Mouse (Mus musculus) megakaryocyte-erythroid progenitor cell, adult 5-6 weeks (primary cell): ENCODE results near the gene Mon1b. TPM values are rescaled to one million over a fixed set of nuclear protein-coding genes. Genes with fewer than 3 reads are reported as not detected.

Experiments used
- ATAC-seq: replicated peaks from 2 replicates; pipeline ENCODE4 v1.8.0; 2016; ENCODE audit warnings: mild to moderate bottlenecking, inconsistent platforms; ENCODE audit not compliant: severe bottlenecking, poor library complexity, low FRiP score, low TSS enrichment
- total RNA-seq, 2 experiments: library from RNA; stranded (forward) in 1 of 2; stranded (reverse) in 1 of 2; fragments of 200-1000, 215-1000 nt in 1 of 2; fragments of >200 nt in 1 of 2; fragmentation: Nextera tagmentation in 1 of 2; gene quantifications; 2 replicates each; pipeline ENCODE4 v1.2.3; 2014 to 2017

Mon1b gene
- total RNA-seq (2014; fragmentation: Nextera tagmentation) = 14.2 and 17.0 TPM in 2 replicates
- 12.2 and 18.0 TPM in 2 replicates for total RNA-seq (2017)

DNA sequence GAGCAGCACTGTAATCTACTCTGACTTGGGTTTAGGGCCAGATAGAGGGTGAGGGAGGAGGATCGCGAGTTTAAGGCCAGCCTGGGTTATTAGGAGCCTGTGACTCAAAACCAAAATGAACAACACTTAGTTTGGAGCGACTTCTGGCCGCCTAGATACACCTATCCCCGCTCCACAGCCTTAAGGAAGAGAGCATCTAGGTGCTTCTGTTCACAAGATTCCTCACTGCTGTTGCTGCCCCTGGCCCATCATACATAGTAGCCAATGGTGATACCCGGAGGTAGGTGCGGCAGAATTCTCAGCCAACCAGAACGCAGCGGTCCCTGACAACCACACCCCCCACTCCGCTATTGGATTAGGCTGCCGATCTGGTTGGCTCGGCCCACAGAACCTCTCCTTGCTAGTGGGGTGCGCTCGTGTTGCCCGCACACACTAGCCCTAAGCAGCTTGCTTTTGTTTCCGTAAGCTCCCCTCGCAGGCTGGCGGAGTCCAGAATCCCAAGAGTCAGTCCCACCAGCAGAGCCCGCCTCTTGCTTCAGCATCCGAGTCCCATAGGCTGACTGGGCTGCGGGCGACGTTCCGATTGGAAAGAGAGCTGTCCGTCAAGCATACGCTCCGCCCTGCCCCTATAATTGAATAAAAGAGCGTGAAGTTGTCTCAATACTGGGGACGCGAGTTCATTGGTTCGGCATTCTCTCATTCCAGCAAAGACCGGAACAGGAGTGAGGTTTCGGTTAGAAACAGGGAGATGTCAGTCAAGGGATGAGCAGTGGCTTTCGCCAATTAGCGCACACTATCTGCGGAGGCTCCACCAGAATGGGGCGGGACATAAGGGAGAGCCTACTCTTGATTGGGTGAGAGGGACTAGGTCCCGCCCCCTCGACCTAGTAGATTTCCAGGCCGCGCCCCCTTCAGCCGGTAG is at the start of gene Mon1b:
Gene Mon1b, plus strand, starts transcription at position 918 of the 922 bp plus-strand sequence.
- ATAC-seq = peak; percentile 88

DNA sequence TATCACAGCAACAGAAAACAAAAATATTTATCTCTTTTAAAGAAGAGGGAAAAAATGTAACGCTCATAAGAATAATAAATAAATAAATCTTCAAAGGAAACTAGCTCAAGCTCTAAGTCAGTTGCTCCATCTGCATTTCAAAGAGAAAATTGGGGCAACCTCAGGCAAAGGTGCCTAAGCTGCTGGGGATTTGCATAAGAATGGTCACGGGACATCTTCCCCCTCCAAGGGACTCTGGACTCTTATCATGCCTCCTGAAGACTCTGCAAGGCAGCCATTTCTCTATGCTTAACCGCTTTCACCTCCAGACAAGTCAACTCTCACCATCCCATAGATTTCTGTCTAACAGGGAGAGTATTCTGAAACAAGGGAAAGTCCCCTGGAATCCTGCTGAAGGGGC is 37.0 kb upstream of the Mon1b start:
- no peak for ATAC-seq

DNA sequence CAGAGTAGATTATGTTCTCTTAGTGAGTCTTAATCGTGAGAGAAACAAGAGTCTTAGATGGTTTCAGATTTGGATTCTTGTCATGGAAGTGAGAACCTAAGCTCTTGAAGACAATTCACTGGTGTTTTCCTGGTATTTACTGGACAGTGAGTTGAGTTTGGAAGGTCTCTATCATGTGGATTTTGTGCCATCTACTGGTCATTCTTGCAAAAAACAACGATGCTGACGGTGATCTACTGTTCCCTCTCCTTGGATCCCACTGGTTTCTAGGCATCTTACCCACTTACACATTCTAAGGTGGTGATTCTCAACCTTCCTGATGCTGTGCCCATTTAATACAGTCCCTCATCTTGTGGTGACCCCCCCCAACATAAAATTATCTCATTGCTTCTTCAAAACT is 2.8 kb upstream of the Mon1b start:
- no peak for ATAC-seq

DNA sequence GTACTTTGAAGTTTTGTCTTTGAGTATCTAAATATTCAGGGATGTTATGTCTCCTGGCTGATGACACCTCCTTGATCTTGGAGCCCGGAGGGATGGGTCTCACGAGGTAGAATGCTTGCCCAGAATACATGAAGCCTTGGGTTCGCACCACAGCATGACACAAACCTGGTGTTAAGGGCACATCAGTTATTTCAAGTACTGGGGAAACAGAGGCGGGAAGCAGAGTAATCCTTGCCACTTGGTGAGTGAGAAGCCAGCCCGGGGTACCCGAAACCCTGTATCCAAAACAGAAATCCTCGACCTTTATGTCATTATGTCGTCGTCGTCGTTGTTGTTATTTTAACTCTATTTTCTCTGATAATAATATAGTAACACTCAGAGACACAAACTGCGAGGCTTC is 1.2 kb upstream of the Mon1b start:
- no peak for ATAC-seq

DNA sequence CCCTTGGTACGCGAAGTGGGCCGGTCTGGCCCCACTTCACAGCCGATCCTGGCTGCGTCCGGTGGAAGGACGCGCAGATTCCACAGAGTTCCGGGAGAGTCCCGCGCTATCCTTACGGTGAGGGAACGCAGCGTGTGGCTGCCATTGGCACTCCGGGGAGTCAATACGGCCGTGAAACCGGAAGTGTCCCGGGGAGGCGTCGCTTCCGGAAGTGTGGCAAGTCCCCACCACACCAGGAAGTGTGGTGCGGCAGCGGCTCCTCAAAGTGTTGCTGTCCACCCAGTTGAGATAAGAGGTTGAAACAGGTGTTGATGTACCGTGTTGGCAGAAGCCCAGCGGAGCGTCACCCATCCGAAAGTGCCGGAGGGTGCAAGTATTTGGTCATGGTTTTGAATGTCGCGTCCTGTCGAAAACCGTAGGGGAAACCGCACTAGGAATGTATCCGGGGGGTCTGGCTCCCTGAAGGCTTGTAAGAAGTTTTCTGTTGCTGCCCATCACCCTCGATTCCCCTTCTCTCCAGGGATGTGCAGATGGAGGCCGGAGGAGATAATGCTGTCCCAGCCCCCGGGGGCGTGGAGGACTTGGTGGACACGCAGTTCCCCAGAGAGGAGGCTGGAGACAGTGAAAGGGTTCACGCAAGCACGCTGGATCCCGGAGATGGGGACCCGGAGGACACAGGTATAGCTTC is 349 bp downstream of the Mon1b start:
- peak; percentile 75 for ATAC-seq

DNA sequence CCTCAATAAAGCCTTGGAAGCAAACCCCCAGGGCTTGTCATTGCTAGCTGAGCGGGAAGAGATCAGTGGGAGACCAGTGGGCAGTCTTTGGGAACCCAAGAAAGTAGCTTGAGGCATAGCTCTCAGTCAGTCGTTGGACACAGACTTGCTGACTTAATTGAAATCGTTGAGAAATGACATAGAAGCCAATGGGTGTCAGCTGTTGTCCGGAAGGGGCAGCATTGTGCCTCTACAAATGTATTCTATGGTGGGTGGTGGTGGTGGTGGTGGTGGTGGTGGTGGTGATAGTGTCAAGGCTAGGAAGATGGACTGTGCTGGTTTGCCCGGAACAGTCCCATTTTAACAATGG is 867 bp downstream of the Mon1b start:
- ATAC-seq = no peak; the same call in 1 of the 2 replicates

DNA sequence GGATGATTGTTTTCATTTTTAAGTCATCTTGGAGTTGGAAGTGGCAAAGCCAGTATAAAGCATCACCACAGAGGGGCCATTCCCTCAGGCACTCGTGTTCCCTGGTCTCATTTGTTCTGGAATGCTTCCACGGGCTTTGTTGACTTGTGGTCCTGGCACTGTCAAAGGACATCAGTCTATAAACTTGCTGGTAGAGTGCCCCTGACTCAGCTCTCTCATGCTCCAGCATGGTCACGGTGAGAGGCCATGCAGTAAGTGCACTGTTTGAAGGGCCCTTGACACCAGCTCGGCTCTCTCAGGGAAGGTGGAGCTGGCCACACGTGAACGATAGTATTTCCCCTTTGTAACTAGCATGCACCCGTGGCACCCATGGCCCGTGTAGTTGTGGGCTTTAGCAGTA is 5.0 kb downstream of the Mon1b start:
- ATAC-seq = no peak

DNA sequence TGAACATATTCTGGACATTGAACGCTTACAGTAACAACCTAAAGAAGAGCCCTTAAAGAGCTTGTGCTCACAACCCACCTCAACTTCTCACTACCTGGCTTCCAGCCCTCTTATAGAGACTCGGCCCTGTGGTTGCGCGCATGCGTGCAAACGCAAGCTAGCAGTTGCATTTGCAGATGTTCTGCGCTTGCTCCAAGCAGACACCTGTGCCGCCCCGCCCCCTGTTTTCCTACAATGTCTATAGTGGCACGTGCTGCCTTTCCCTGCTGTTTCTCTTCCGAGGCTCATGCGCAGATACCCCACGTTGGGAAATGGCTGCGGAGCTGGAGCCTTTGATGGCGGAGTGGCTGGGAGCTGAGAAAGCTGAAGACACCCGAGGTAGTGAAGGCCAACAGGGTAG is 7.5 kb downstream of the Mon1b start, which contains the start of gene Syce1l:
Gene Syce1l, plus strand, starts transcription at position 288 of the 400 bp plus-strand sequence.
- ATAC-seq = no peak

DNA sequence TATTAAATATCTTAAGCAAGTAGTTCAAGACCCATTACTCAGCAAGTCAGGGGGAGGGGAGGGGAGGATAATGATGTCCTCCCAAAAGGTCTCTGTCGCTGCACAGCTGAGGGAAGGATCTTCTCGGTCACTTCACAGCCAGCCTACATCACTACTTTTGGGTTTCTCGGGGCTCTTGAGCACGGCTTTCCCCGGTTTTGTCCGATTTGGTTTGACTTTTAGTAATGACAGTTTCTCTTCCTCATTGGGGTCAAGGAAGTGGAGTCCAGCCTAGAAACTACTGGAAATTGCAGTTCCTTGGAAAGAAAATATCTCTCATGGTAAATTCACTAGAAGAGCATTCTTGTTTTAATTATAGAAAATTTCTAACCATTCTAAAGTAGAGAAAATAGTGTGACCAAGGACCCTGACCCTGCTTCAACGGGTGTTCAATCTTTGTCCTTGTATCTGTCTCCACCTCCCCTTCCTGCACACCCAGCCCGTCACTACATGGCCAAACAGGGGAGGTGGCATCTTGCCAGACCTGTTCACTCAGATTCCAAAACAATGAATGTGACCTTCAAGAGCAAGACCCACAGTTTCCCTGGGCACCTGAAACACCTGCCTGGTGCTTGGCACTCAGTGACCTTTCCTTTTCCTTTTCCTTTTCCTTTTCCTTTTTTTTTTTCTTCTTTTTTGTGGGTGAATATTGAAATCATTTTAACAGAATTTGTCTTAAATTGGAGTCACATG is 8.3 kb downstream of the Mon1b start:
- ATAC-seq = no peak

DNA sequence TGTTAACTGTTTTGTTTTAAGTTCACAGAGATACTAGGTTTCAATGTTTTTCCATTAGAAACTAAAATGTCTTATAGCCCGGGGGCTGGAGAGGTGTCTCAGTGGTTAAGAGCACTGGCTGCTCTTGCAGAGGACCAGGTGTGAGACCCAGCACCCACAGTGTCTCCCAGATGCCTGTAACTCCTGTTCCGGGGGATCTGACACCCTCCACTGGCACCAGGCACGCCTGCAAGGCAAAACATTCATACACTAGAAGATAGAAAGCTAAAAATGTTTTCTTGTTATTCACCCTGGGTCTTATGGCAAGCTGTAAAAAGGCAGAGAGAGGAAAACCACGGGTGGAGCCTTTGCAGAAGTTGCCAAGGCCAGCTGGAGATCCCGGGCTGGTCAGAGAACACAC is 9.8 kb downstream of the Mon1b start:
- ATAC-seq = no peak

DNA sequence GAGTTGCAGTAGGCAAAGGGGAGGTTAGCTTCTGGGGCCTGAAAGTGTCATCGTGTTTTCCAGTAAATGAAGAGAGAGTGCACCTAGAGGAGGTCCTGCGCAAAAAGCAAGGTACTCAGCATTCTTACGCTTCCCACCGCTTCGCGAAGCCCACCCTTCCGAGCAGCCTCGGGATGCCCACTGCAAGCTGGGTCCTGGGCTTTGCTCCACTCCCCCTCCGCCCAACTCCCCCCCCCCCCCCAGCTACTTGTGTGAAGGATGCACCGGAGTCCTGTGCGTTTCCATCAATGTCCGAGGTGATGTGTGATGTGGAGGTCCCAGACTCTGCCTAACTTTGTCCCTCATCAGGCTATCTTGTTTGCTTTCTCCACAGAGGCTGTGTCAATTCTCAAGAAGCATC is 17.1 kb downstream of the Mon1b start:
- ATAC-seq = no peak

DNA sequence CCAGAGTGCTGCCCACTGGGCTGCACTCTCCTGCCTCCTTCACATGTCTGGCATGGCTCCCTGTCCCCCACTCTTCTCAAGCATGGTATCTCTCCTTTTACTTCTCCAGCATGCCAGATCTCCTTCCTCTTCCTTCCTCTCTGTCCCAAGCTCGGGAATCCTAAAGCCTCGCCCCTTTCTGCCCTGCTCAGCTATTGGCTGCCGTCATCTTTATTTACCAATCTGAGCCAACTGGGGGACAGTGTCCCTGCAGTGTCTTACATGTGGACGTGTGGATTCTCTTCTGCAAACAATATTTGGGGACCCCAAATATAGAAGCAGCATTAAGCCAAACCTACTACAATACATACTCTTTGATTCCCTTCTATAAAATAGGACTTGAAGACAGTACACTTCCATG is 17.8 kb downstream of the Mon1b start:
- ATAC-seq = no peak

DNA sequence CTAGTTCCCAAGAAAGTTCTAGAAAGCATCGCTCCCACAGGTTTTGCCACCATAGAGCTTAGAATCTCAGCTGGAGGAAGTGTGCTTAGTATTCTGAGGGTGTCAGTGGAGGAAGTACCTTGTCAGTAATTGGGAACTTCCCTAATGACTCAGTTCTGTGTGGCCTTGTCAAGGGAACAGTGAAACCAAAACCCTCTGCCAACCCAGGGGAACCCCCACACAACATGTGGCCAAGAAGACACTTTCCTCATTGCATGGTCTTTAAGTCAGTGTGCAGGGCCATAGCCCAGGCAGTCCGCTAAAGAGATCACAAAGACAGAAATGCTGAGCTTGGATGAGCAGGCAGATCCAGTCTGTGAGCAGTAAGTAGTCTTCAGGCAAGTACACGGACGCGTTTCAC is 20.8 kb downstream of the Mon1b start:
- ATAC-seq = no peak

DNA sequence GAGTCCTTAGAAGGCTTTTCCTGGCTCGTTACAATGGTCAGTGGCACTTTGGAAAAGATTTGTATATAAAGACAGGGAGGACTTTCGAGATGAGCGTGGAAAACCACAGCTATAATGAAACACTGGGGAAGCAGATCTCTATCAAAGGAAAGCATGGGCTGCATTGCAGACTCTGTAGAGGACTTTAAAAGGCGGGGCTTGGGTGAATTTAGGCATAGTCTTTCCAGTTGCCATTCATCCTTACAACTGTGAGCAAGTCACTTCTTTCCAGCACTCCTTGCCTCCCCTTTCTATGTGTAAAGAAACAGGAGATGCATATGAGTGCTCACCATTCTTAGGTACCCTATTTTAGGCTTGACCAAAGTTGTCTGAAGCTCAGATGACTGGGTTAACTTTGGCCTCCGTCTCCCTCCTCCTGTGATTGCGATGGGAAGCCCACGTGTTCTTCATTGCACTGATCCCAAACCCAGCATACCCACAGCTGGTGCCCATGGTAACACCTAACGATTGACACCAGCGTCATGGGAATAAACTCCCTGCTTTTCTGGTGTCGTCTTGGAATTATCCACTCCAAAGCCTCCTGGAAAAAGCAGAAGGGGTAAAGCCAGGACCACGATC is 21.4 kb downstream of the Mon1b start:
- no peak for ATAC-seq

DNA sequence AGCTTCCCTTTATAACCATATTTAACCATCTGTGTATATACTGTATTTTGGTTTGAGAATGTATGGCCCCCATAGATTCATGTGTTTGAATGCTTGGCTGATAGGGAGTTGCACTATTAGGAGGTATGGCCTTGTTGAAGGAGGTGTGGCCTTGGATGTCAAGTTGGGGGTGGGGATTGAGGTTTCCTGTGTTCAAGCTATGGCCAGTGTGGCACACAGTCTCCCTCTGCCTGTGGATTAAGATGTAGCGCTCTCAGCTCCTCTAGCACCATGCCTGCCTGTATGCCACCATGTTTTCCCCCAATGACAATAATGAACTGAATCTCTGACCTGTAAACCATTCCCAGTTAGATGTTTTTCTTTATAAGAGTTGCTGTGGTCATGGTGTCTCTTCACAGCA is 24.7 kb downstream of the Mon1b start:
- 0 out of 2 replicates have a peak, but pooled peaks have one; percentile 50 for ATAC-seq

DNA sequence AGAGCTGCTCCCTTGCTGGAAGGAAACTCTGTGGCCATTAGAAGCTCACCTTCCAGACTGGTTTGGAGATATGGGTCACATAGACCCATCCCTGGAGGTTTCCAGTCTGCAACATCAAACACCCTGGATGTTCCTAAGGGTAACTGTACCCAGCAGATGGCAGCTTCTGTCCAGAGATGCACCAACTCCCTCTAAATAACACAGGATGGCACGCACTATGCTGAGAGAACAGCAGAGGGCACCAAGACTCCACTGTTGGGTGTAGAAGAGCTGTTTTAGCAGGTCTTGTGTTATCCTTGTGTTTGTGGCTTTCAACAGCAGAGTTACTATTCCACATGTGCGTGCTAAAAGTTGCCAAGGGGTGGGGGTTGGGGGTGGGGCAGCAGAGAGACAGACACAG is 29.2 kb downstream of the Mon1b start:
- ATAC-seq = peak; percentile 87

DNA sequence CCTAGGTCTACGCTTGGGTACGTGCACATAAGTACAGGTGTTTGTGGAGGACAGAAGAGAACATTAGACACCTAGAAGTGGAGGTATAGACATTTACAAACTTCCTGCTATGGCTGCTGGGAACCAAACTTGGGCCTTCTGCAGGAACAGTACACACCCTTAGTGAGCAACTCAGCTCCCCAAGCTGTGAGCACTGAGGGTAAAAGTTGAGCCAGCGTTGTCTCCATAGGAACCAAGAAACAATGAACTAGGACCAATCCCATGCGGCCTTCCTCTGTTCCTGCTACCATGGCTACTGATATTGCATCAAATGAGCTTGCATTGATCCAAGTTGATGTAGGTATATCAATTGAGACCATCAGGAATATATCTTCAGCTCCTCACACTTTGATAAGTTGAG is 29.6 kb downstream of the Mon1b start:
- ATAC-seq = no peak

DNA sequence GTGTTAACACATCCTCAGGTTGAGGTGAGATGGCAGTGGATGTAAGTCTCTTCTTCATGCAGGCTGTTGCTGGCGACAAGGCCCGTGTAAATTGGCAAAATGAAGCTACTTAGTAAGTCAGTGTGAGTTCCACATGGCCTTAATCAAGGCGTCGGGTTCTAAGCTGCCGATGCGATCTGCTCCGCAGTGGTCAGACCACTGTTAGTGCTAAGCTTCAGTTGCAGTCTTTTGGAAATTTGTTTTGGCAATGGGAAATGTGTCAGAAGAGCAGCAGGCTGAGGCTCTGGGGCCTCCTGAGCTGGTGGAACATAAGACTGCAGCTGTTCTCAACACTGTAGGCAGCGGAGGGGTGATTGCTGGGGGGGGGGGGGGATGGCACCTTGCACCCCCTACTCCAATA is 30.6 kb downstream of the Mon1b start:
- ATAC-seq = no peak

DNA sequence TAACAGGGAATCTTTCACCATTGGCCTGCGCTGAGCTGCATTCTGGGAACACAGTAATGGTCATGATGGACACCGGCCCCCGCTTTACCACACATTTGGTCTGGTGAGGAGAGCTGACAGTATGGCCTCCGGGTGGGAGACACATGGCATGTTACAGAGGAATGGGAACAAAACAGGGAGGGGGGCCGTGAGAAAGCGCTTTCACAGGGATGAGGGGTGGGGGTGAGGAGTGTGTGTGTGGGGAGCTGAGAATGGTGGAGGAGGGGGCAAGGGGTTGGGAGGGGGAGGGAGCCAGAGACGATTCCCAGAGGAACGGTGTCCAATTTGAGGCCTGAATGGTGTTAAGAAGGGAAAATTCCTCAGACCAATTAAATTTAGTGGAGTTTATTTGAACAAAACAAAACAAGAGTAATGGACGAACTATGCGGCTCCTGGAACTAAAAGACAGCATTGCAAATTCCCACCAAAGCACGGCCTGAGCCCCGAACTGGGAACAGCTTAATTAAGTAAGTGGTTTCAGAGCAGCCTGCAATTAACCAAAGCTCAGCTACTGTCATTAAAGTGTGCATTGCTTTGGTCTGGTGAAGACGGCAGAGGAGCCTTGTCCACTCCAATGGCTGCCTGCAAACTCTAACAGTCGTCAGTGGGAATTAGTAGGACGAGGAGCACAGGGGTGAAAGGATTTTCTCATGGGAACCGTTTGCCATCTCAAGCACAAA is 31.5 kb downstream of the Mon1b start:
- no peak for ATAC-seq
